Mouse (Mus musculus) cerebellum, postnatal 36 days (tissue): ENCODE results near the gene Fstl4.
A peak's percentile ranks its signal among the peaks of the same experiment; 100 is the strongest.

Experiments
- DNase-seq, 2 experiments: peaks; one replicate each; pipeline ENCODE4 v3.0.0; 2021 to 2022; ENCODE audit warnings: mixed read lengths in 2 of 2

Fstl4 gene

DNA sequence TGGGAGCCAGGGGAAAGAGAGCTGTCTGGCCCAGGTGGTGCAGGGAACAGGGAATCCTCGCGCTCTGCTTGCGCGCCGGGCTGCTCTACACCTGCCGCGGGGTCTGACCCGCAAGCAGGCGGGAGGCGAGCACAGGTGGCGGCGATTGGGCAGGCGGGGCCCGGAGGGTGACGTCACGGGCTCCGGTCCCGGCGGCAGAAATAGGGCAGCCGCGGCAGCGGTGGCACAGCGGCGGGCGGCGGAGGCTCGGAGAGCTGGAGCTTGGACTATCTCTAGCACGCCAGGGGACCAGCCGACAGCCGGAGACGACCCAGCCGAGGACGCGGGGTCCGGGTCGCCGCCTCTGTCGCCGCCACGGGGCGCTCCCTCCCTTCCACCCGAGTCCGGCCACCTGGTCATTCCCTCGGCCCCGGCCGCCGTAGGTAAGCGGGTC is at the start of gene Fstl4:
Fstl4 (plus strand) TSS at position 174 of the 433 bp plus-strand sequence.
- DNase-seq: peak; percentile 70 to 71

DNA sequence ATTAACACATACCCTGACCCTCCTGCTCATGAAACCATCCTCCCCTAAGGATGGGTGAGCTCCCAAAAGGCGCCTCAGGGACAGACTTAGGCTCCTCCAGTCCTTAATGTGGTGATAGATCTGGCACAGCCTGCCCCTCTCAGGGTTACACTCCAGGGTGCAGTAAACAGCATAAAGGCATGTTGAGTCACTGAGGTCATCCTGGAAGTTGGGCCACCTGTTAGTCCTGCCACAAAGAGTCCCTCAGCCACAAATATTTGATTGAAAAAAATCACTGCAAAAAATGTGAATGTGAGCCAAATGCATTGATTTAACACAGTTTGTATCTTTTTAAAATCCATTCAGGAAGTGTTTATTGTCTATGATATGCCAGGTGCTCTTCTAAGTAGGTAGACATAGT is 45.9 kb upstream of the Fstl4 start:
- no peak for DNase-seq

DNA sequence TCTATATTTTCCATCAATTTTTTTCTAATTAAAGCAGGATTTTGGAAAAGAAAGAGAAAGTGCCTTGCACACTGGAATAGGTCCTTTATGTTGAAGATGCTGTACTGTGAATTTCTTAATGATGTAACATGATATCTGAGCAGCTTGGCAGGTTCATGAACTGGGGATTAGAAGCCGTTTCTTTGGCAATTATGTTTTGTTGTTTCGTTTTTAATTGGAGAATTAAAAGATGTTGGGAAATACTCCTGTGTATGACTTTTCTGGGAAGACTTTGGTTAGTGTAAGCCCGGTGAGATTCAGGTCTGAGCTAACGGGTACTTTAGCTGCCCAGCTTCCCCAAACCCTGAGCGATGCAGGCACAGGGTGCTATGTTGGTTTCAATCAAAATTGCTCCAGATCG is 43.3 kb upstream of the Fstl4 start:
- no peak for DNase-seq

DNA sequence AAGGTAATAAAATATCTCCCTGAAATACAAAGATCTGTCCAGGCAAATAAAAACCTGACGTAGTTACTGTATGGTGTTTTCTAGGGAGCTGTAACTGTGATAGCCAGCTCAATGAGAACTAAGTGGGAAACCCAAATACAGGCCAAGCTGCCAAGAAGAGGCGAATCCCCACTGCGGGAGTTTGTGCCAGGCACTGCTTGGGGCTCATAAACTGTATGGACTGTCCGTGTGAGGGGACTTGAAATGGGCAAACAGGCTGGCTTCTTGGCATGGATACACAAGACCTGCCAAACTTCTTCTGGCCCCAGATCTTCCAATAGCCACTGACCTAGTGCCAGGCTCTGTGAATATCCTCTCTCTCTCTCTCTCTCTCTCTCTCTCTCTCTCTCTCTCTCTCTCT is 41.7 kb upstream of the Fstl4 start:
- DNase-seq: no peak

DNA sequence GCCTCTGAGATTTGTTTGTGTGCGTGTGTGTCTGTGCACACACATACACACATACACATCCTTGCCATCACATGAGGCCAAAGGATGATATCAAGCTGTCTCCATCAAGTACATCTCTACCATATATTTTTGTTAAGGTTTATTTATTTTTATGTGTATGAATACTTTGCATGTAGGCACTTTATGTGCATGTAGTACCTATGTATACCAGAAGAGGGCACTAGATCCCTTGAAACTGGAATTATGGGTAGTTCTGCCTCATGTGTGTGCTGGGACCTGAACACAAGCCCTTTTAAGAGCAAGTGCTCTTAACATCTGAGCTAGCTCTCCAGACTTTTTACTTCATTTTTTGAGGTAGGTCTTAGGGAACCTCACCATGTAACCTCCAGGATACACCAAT is 38.4 kb upstream of the Fstl4 start:
- DNase-seq: no peak

DNA sequence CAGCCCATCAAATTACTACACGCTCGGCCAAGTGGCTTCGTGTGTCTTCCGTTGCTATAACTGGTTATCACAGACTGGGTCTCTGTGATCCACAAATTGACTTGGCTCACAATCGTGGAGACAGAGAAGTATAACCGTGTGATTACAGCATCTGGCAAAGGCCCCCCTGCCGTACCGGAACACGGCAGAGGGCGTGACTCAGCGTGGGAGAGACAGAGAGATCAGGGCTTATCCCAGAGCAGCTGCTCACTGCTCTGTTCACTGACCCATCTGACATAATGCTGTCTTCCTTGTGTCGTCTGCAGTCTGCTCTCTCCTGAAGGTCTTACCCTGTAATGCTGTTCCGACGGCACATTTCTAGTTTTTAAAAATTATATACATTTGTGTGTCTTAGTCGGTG is 36.0 kb upstream of the Fstl4 start:
- DNase-seq: no peak

DNA sequence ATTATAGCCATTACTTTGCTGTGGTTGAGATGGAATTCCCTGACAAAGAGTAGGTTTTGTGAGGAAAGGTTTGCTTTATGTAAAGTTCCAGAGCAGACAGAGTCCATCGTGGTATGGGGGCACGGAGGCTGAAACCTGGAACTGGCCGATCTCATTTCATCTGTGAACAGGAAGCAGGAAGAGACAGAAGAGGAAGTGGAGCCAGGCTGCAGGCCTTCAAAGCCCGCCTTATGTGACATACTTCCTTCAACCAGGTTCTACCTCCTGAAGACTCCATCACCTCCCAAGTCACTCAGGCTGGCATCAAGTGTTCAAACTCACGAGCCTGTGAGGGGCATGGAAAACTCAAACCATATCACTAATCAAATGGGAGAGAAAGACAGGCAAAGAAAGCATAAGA is 34.5 kb upstream of the Fstl4 start:
- DNase-seq: no peak

DNA sequence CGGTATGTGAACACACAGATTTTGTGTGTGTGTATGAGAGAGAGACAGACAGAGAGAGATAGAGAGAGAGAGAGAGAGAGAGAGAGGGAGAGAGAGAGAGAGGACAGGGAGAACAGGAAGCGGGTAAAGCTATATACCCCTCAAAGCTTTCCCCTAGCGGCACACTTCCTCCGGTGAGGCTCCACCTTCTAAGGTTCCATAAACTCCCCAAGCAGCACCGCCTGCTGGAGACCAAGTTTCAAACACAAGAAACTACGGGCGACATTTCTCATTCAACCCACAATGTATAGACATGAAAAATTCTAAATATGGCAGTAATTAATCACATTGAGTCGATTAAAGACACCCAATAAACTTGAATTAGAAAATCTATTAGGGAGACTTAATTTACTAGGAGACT is 32.5 kb upstream of the Fstl4 start:
- no peak for DNase-seq

DNA sequence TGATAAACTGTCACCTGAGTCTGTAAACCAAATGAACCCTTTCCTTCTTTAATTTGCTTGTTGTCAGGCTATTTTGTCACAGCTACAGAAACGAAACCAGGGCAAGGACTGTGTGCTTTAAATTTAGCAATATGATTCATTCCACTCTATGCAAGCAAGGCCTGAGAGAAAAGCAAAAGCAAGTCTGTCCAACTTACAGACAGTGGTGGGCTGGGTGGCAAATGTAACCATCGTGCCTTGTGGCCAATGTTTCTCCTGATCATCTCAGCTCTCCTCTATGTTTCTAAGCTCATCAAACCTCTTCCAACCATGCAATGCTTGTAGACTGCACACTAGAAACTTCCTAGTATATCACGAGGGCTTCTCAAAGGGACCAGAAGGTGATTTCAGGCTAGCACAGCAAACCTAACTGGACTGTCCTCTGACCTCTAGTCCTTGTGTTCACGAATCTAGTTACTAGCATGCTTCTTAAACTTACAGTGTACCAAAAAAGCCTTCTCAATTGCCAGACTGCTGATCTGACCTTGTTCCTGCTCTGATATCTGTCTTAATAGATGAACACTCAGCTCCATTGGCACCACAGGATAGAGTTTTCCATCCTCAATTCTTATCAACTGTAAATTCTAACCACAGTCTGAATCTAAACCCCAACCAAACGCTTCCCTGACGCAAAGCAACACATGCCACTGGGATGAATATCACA is 29.8 kb upstream of the Fstl4 start:
- no peak for DNase-seq

DNA sequence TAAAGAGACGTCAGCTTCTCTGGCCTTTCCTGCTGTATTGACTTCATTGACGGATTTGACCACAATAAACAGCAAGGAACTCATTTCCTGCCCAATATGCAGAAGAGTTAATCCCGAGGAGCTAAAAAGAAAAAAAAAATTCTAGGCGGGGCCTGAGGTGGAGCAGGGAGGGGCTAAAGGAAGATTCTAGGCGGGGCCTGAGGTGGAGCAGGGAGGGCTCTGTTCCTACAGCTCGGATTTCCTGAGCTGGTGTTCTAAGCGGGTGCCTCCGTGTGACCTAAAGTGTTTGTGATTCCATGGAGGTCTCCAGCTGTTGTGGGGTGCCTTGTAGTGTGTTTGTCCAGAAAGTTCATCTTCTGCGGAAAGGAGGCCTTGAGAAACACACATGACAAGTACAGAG is 25.2 kb upstream of the Fstl4 start:
- DNase-seq: no peak

DNA sequence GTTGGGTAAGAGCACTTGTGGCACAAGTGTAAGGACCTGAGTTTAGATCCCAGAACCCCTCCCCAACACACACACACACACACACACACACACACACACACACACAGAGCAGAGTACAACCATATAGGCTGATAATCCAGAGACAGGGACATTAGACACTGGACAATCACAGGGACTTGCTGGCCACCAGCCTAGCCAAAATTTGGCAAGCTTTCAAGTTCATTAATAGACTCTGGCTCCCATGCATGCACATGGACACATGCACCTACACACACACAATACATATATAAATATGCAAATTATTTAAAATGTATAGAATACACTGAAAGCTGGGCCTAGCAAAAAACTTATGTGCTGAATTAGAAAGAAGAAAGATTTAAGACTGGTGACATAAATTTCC is 24.0 kb upstream of the Fstl4 start:
- no peak for DNase-seq

DNA sequence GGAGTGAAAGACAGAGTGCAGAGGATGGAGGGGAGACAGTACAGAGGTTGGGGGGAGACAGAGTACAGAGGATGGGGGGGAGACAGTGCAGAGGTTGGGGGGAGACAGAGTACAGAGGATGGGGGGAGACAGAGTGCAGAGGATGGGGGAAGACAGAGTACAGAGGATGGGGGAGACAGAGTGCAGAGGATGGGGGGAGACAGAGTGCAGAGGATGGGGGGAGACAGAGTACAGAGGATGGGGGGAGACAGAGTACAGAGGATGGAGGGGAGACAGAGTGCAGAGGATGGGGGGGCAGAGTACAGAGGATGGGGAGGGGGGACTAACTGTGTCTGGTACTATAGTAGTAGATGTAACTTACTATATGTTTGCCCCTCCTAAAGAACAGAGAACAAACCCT is 20.5 kb upstream of the Fstl4 start:
- no peak for DNase-seq

DNA sequence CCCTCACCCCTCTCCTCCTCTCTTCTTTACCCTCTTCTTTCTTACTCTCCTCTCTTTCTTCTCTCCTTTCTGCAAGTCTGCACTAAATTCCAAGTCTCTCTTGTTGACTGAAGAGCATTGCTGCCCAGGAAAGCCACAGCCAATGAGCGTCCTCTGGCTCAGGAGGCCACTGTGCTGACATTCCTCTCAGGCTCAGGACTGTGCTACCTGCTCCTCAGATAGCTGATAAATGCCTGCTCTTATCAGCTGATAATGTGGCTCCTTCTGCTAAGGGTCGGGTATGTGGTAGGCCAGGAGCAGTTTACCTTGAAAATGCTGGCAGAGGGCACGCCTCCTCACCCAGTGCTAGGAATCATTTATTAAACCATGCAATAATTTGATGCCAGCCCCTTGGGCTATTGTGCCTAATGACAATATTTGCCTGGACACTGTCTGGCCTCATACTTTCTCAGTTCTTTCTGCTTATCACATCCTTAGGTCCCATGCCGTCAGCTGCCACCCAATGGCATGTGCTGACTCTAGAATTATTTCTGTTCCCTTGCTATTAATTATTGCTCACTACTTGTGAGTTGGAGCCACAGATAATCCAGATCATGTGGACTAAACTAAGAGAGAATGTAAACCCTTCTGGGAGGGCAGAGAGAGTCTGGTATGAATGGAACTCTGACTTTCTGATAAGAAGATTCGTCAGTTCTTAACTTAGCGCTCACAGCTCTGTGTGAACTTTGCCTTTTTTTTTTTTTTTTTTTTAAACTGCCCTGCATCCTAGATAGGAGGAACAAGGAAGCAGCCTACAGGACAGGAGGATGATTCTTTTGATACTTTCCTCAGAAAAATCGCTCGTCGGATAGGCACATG is 19.6 kb upstream of the Fstl4 start:
- no peak for DNase-seq

DNA sequence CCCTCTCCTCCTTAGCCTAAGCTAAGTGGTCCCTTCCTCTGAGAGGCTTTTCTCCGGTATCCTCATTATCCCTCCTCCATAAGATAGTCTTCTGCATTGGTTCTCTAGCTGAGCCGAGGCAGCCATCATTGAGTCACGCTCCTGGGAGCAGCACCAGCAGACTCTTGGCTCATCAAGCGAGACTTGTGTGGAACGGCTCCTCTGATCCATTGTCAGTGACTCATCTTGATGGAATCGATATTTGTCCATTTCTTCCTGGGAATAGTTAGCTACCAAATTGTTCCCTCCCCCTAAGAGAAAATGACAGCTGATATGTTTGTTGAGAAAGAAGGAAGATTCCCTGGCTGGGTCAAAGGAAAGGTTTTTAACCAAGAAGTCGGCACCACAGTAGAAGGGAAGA is 17.2 kb upstream of the Fstl4 start:
- no peak for DNase-seq

DNA sequence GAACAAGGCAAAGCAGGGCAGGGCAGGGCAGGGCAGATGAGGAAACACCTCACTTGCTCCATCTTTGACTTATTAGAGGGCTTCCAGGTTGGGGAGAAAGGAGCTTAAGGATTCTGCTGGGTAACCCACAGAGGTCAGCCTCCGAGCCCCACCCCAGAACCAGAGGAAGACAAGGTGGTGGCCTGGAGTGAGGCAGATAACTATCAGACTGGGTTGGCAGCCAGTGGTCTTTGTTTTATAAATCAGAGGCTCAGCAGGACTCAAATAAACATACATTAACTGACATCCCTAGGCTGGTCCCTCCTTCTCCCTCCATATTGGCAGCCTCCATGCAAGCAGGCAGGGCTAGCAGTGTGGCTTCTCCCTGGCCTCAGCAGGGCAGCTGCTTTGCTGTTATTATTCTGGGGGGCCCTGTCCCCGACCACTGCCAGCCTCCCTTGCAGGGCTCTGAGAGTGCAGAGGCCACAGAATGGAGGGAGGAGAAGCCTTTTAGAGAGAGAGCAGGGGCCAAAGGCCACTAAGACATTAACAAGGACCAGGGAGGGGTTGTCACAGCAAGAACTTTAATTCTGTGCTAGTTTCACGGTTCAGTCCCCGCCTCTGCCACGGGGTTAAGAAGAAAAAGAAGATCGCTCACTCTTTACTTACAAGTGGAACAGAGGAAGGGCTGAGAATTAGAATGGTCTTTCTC is 16.5 kb upstream of the Fstl4 start:
- no peak for DNase-seq

DNA sequence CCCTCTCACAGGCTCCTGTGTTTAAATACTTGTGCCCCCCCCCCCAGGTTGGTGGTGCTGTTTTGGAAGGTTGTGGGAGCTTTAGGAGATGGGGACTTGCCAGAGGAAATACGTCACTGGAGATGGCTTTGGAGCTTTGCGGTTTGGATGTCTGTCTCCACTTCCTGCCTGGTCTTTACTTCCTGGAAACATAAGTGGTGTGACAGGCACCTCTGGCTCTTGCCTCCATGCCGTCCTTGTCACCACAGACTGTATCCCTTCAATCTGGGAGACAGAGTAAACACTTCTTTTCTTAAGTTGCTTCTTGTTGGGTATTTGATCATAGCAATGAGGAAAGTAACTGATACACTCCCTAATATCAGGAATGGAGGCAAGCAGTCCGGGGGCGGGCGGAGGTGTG is 14.4 kb upstream of the Fstl4 start:
- no peak for DNase-seq

DNA sequence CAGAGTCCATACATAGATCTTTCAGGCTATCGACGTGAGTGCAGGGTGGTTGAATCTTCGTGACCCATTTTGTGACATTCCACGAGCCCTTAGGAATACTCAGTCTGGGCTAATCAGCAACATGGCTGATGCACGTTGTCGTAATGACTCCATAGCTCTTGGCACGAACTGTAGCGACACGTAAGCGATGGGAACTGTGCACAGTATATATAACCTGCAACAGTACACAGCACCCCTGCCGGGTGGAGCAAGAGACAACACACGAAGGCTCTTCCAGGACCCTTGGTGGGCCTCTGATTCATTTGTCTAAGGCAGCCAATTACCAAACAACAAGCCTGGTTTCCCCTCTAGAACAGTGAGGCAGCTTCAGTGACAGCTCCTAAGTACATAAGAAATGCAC is 11.9 kb upstream of the Fstl4 start:
- DNase-seq: no peak

DNA sequence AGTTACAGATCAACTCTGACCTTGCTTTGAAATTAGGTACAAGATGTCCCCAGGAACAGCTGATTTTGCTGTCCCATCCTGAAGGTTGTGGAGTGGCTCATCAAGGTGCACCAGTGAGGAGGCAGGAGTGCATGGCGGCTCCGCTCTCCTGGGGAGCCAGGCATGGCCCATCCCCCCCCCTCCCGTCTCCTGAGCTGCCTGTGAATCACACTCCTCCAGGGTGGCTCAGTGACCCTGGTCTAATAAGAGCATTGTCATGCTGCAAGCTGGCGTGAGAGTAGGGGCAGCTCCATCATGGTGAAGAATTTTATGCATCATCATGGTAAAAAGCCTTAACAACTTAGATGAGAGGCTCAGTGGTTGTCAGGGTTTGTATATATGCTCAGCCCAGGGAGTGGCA is 11.2 kb upstream of the Fstl4 start:
- DNase-seq: no peak

DNA sequence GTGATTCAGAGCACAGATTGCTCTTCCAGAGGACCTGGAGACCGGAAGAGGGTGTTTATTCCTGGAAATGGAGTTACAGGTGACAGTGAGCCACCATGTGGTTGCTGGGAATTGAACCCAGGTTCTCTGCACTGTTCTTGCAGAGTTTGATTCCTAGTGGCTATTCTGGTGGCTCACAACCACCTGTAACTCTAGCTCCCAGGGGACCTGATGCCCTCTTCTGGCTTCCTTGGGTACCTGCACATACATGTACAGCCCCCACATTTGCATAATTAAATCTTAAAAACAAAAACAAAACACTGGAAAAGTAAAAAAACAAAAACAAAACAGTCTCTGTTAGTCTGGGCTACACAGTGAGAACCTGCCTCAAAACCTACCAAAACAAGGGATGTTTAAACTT is 2.6 kb upstream of the Fstl4 start:
- DNase-seq: no peak

DNA sequence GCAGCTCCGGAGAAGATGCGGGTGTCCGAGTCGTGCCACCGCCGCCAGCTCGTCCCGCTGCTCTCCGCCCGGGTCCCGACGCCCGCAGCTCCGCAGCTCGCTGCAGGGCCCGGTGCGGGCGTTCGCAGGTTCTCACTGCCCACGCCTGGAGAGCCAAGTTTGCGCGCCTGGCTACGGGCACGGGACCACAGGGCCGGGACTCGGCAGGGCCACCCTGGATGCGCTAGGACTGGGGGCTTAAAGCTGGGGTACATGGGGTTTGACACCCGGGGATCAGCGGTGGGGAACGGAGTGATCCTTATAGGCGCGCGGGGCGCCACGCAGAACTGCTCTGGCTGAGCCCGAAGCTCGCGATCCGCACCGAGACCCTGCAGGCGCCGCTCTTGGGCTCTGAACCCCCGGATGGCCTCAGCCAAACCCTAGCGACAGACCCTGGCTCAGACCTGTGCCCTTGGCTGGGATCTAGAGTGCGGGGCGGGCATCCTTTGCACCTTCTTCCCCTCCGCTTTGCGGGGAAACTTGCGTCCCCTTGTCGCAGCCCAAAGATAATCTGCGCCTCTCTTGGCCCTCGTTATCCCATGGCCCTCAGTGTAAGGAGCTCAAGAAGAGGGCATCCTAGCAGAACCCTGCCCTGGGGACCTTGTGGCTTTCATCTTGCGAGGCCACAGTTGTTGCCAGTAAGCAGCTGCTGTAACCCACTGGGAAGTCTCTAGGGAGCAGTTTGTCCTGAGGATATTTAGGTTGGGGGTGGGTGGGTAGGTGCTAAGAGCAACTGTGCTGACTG is 652 bp downstream of the Fstl4 start:
- DNase-seq: peak in 1 of 2 experiments; percentile 6

DNA sequence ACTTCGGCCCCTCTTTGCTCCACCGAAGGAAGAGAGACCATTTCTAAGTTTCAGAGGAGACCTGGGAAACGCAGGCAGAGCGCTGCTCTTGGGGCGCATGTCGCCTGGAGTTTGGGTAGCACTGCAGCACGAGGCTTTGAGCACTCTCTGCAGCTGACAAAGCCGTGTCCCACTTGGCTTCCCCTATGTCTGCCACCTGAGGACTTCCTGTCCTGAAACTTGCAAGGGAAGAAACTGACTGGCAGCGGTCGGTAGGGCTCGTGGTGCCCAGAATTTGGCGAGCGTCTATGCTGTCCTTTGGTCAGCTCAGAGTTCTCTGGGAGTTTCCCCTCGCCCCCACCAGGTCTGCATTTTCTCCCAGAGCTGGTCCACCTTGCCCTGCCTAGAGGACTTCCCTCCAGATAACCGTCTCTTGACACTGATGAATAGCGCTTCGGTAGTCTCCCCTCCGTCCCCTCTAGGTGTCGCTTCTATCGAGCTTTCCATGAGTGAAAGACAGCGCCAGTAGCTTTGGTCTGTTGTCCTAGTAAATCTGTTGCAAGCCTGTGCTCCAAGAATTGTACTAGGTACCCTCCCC is 1.3 kb downstream of the Fstl4 start:
- DNase-seq: peak; percentile 61 to 71

DNA sequence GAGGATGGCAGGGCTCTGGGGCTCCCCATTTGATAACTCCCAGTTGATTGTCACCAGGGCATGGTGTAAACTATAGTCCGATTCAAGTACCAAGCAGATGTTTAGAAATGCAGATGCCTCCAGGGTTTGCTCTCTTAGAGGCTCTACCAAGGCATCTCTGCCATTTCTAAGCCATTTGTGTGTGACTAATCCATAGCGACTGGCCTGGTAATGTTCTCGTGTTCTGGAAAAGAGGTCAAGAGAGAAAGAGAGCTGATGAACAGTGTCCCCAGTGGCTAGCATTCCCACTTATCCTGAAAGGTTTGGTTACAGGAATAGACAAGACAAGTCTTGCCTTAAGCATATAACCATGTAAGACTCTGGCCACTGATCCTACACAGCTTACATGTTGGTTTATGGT is 3.5 kb downstream of the Fstl4 start:
- no peak for DNase-seq

DNA sequence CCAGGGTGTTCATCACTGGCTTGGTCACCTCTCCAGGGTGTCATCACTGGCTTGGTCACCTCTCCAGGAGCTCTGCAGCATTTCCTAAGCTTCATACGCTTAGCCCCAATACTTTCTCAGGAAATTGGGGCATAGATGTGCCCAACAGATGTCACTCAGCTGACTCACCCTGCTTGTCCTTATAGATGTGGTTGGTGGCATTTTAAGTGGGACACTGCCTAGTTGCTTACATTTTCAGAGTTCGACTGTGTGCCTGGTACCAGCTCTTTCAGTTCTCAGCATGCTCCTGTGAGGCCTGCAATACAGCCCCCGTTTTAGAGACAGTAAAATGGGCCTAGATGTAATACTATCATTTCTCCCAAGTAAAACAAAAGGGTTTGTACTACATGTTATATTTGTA is 8.6 kb downstream of the Fstl4 start:
- no peak for DNase-seq
